Mouse (Mus musculus): ENCODE measurements around the gene Snd1.

Gene Snd1

GRCm38 (mm10) chr6:28791809-28792208 is 316.9 kb downstream of the Snd1 start:
- no peaks in the 10 kb centered on the region for H3K9me3 ChIP-seq (ENCODE audit: low read length)
- H3K4me3 ChIP-seq (replicated peaks; ENCODE audit: low read length) = no peak overlapping the region
- H3K4me1 ChIP-seq (replicated peaks; ENCODE audit: low read depth, low read length) = peaks cover 9% of the 10 kb centered on the region; the same call in 1 of the 2 replicates
- H3K27me3 ChIP-seq (ENCODE audit: insufficient read depth, low read length) = no peaks in the 10 kb centered on the region
- peaks cover 34% of the 10 kb centered on the region for H3K36me3 ChIP-seq (ENCODE audit: insufficient read depth, low read length)
- TF ChIP-seq NANOG (IDR thresholded peaks at IDR 0.05; ENCODE audit: borderline replicate concordance, low read length) (no peak), CTCF (conservative IDR thresholded peaks at IDR 0.05; ENCODE audit: low read length) (no peak), POU5F1 (IDR thresholded peaks at IDR 0.05; ENCODE audit: borderline replicate concordance, low read length) (no peak)

GRCm38 (mm10) chr6:28795380-28795779 is 320.4 kb downstream of the Snd1 start:
- H3K27me3 ChIP-seq (ENCODE audit: insufficient read depth, low read length) = no peaks in the 10 kb centered on the region
- no peaks in the 10 kb centered on the region for H3K9me3 ChIP-seq (ENCODE audit: low read length)
- no peak for TF ChIP-seq CTCF (conservative IDR thresholded peaks at IDR 0.05; ENCODE audit: low read length)
- no peak for TF ChIP-seq POU5F1 (IDR thresholded peaks at IDR 0.05; ENCODE audit: borderline replicate concordance, low read length)
- TF ChIP-seq NANOG (IDR thresholded peaks at IDR 0.05; ENCODE audit: borderline replicate concordance, low read length) = no peak

GRCm38 (mm10) chr6:28795792-28796515 is 321.0 kb downstream of the Snd1 start:
- Histone ChIP-seq H3K36me3 (ENCODE audit: insufficient read depth, low read length) (peaks cover 41% of the 10 kb centered on the region), H3K4me1 (replicated peaks; ENCODE audit: low read depth, low read length) (no peaks in the 10 kb centered on the region; the same call in 1 of the 2 replicates), H3K4me3 (replicated peaks; ENCODE audit: low read length) (no peak overlapping the region), H3K9me3 (ENCODE audit: low read length) (no peaks in the 10 kb centered on the region), H3K27me3 (ENCODE audit: insufficient read depth, low read length) (no peaks in the 10 kb centered on the region)
- TF ChIP-seq CTCF (conservative IDR thresholded peaks at IDR 0.05; ENCODE audit: low read length) = no peak

More at GRCm38 (mm10) chr6:28795380-28795779, 320.4 kb downstream of the Snd1 start:
- Histone ChIP-seq H3K4me3 (replicated peaks; ENCODE audit: low read length) (no peak overlapping the region), H3K4me1 (replicated peaks; ENCODE audit: low read depth, low read length) (no peaks in the 10 kb centered on the region; the same call in 1 of the 2 replicates), H3K36me3 (ENCODE audit: insufficient read depth, low read length) (peaks cover 44% of the 10 kb centered on the region)

DNA sequence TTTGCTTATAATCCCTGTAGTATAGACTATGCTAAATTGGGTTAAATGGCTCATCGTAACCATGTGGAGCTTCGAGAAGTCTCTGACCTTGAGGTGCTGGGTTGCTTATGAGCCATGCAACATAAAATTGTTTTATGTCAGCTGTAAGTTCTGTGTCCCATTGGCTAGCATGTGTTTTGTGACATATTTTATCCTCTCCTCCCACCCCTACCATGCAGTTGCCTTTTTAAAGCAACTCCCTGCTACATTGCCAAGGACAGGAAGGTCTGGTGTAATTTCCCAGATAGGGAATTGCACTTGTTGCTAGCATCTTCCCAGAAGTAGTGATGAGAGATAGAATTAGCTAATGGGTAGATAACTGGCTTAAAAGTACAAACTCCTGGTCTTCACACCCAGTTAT is 324.9 kb downstream of the Snd1 start:
- Histone ChIP-seq H3K36me3 (ENCODE audit: insufficient read depth, low read length) (peaks cover 45% of the 10 kb centered on the region), H3K27me3 (ENCODE audit: insufficient read depth, low read length) (no peaks in the 10 kb centered on the region)
- TF ChIP-seq POU5F1 (IDR thresholded peaks at IDR 0.05; ENCODE audit: borderline replicate concordance, low read length) (no peak), CTCF (conservative IDR thresholded peaks at IDR 0.05; ENCODE audit: low read length) (no peak), NANOG (IDR thresholded peaks at IDR 0.05; ENCODE audit: borderline replicate concordance, low read length) (no peak)

DNA sequence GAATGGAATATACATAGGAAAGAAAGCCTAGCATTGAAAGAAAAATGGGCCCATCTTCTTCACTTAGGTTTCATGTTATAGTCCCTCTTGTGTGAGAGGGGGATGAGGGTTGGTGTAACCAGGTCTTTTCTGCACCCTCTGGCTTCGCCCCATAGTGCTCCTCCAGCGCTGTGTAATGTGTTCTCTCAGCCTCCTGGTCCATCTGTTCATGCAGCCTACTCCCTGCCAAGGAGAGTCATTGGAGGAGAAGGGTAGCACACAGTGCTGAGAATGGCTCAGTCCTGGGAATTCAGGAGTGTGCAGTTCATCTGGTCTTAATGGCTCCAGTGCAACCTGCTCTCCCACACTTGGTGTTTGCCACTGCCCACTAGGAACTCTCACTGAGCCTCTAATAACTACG is 326.0 kb downstream of the Snd1 start:
- Histone ChIP-seq H3K36me3 (ENCODE audit: insufficient read depth, low read length) (peaks cover 43% of the 10 kb centered on the region), H3K27me3 (ENCODE audit: insufficient read depth, low read length) (no peaks in the 10 kb centered on the region)

More for the DNA sequence above, 324.9 kb downstream of the Snd1 start:
- H3K9me3 ChIP-seq (ENCODE audit: low read length) = no peaks in the 10 kb centered on the region
- no peaks in the 10 kb centered on the region; the same call in 1 of the 2 replicates for H3K4me1 ChIP-seq (replicated peaks; ENCODE audit: low read depth, low read length)
- no peak overlapping the region for H3K4me3 ChIP-seq (replicated peaks; ENCODE audit: low read length)

GRCm38 (mm10) chr6:28803678-28804279 is 328.8 kb downstream of the Snd1 start:
- H3K36me3 ChIP-seq (ENCODE audit: insufficient read depth, low read length) = peaks cover 35% of the 10 kb centered on the region
- TF ChIP-seq POU5F1 (IDR thresholded peaks at IDR 0.05; ENCODE audit: borderline replicate concordance, low read length) (no peak), NANOG (IDR thresholded peaks at IDR 0.05; ENCODE audit: borderline replicate concordance, low read length) (no peak), CTCF (conservative IDR thresholded peaks at IDR 0.05; ENCODE audit: low read length) (no peak)
- no peak overlapping the region for H3K4me3 ChIP-seq (replicated peaks; ENCODE audit: low read length)
- no peaks in the 10 kb centered on the region for H3K4me1 ChIP-seq (replicated peaks; ENCODE audit: low read depth, low read length)
- no peaks in the 10 kb centered on the region for H3K9me3 ChIP-seq (ENCODE audit: low read length)
- H3K27me3 ChIP-seq (ENCODE audit: insufficient read depth, low read length) = no peaks in the 10 kb centered on the region

More for the DNA sequence above, 326.0 kb downstream of the Snd1 start:
- Histone ChIP-seq H3K4me1 (replicated peaks; ENCODE audit: low read depth, low read length) (no peaks in the 10 kb centered on the region; the same call in 1 of the 2 replicates), H3K4me3 (replicated peaks; ENCODE audit: low read length) (no peak overlapping the region), H3K9me3 (ENCODE audit: low read length) (no peaks in the 10 kb centered on the region)
- TF ChIP-seq POU5F1 (IDR thresholded peaks at IDR 0.05; ENCODE audit: borderline replicate concordance, low read length) (no peak), CTCF (conservative IDR thresholded peaks at IDR 0.05; ENCODE audit: low read length) (no peak), NANOG (IDR thresholded peaks at IDR 0.05; ENCODE audit: borderline replicate concordance, low read length) (no peak)

- H3K4me1 ChIP-seq (replicated peaks; ENCODE audit: low read depth, low read length) = no peaks in the 10 kb centered on the region
- no peaks in the 10 kb centered on the region for H3K27me3 ChIP-seq (ENCODE audit: insufficient read depth, low read length)
- no peak overlapping the region for H3K4me3 ChIP-seq (replicated peaks; ENCODE audit: low read length)
- no peaks in the 10 kb centered on the region for H3K9me3 ChIP-seq (ENCODE audit: low read length)
- H3K36me3 ChIP-seq (ENCODE audit: insufficient read depth, low read length) = peaks cover 30% of the 10 kb centered on the region
- TF ChIP-seq POU5F1 (IDR thresholded peaks at IDR 0.05; ENCODE audit: borderline replicate concordance, low read length) = no peak
- no peak for TF ChIP-seq CTCF (conservative IDR thresholded peaks at IDR 0.05; ENCODE audit: low read length)
- no peak for TF ChIP-seq NANOG (IDR thresholded peaks at IDR 0.05; ENCODE audit: borderline replicate concordance, low read length)
Observed at GRCm38 (mm10) chr6:28804751-28805150, 329.8 kb downstream of the Snd1 start.

GRCm38 (mm10) chr6:28813057-28813456 is 338.1 kb downstream of the Snd1 start:
- Histone ChIP-seq H3K36me3 (ENCODE audit: insufficient read depth, low read length) (no peaks in the 10 kb centered on the region; the same call in 1 of the 2 replicates), H3K4me1 (replicated peaks; ENCODE audit: low read depth, low read length) (peaks cover 22% of the 10 kb centered on the region), H3K9me3 (ENCODE audit: low read length) (no peaks in the 10 kb centered on the region), H3K27me3 (ENCODE audit: insufficient read depth, low read length) (no peaks in the 10 kb centered on the region), H3K4me3 (replicated peaks; ENCODE audit: low read length) (no peak overlapping the region)
- TF ChIP-seq NANOG (IDR thresholded peaks at IDR 0.05; ENCODE audit: borderline replicate concordance, low read length) = no peak
- no peak for TF ChIP-seq CTCF (conservative IDR thresholded peaks at IDR 0.05; ENCODE audit: low read length)
- no peak for TF ChIP-seq POU5F1 (IDR thresholded peaks at IDR 0.05; ENCODE audit: borderline replicate concordance, low read length)

Measured in E14TG2a.4 (cell line).